Comparison of ENCODE assay signal across 9 mouse cellular contexts in genomic region chr2:172976661-172977238, GRCm38 (mm10). TPM values are rescaled to one million over a fixed set of nuclear protein-coding genes. Genes with fewer than 3 reads are reported as not detected.
DNase-seq lines count a peak whose midpoint lies in the region; ATAC-seq and TF ChIP-seq lines count a peak whose summit lies in the region.
"Had no signal": no experiment of that assay in that cellular context is flagged by ENCODE, and none has a peak within 500 bp of the region (broad histone marks: within the 10 kb centered on the region; RNA-seq: fewer than 3 reads in every experiment).

No protein-coding gene starts in this region.

- no peak for TF ChIP-seq CTCF in intestine, postnatal 0 days (IDR thresholded peaks at IDR 0.05; ENCODE audit: low read depth)
- TF ChIP-seq CTCF in small intestine, adult 2 months (IDR thresholded peaks at IDR 0.05; ENCODE audit: extremely low read depth, insufficient read length, insufficient replicate concordance, low read depth, low read length) = no peak

- H3K4me2 ChIP-seq in hindbrain, embryonic 11.5 days (replicated peaks; ENCODE audit: low read depth, low read length) = no peak overlapping the region
- peak overlapping the region; percentile 18; the same call in 1 of the 2 replicates for H3K4me2 ChIP-seq in intestine, postnatal 0 days (replicated peaks; ENCODE audit: low read depth)

- peaks cover 19% of the 10 kb centered on the region for H3K27me3 ChIP-seq in hindbrain, embryonic 10.5 days (ENCODE audit: insufficient read depth, poor library complexity, severe bottlenecking)
- H3K27me3 ChIP-seq in hindbrain, embryonic 11.5 days (ENCODE audit: control insufficient read depth, insufficient read depth, low read length) = no peaks in the 10 kb centered on the region
- H3K27me3 ChIP-seq in intestine, postnatal 0 days (replicated peaks; ENCODE audit: control insufficient read depth, insufficient read depth, low read length) = no peaks in the 10 kb centered on the region
- H3K27me3 ChIP-seq in small intestine, adult 2 months (ENCODE audit: control insufficient read depth, insufficient read depth, low read length) = no peaks in the 10 kb centered on the region

- no peaks in the 10 kb centered on the region for H3K36me3 ChIP-seq in hindbrain, embryonic 10.5 days
- no peaks in the 10 kb centered on the region for H3K36me3 ChIP-seq in hindbrain, embryonic 11.5 days (ENCODE audit: control insufficient read depth, insufficient read depth, low read length)
- H3K36me3 ChIP-seq in intestine, postnatal 0 days (ENCODE audit: control insufficient read depth, insufficient read depth) = no peaks in the 10 kb centered on the region
- H3K36me3 ChIP-seq in small intestine, adult 2 months (ENCODE audit: control insufficient read depth, insufficient read depth, low read length) = no peaks in the 10 kb centered on the region

- no peak for DNase-seq in hindbrain, embryonic 10.5 days (ENCODE audit: low spot score)
- DNase-seq in hindbrain, embryonic 11.5 days (ENCODE audit: low spot score) = no peak
- peak; percentile 48 for DNase-seq in T-cell, adult 2 months (ENCODE audit: low spot score)
- no peak for DNase-seq in urinary bladder, postnatal 25 days (ENCODE audit: low spot score)
- DNase-seq in MN1 (ENCODE audit: low spot score) = no peak
- DNase-seq in kidney, postnatal 10 days = no peak

- H3K9ac ChIP-seq in hindbrain, embryonic 11.5 days (ENCODE audit: low read depth, low read length) = no peak overlapping the region
- H3K9ac ChIP-seq in intestine, postnatal 0 days (ENCODE audit: low read depth, low read length) = no peak overlapping the region

- peaks cover 8% of the 10 kb centered on the region for H3K9me3 ChIP-seq in hindbrain, embryonic 10.5 days
- no peaks in the 10 kb centered on the region for H3K9me3 ChIP-seq in hindbrain, embryonic 11.5 days (ENCODE audit: control insufficient read depth, low read length)
- H3K9me3 ChIP-seq in intestine, postnatal 0 days (ENCODE audit: control insufficient read depth) = no peaks in the 10 kb centered on the region

- WGBS in hindbrain, embryonic 10.5 days = 27% methylated on average over 7 of the region's 7 CpGs
- WGBS in hindbrain, embryonic 11.5 days = 24% methylated on average over 7 of the region's 7 CpGs
- 39% methylated on average over 7 of the region's 7 CpGs for WGBS in intestine, postnatal 0 days
- WGBS in small intestine, adult 2 months = 41% methylated on average over 7 of the region's 7 CpGs

- peak overlapping the region; percentile 23; the same call in 1 of the 2 replicates for H3K4me3 ChIP-seq in hindbrain, embryonic 10.5 days
- H3K4me3 ChIP-seq in hindbrain, embryonic 11.5 days (ENCODE audit: low read depth, low read length) = no peak overlapping the region
- no peak overlapping the region for H3K4me3 ChIP-seq in intestine, postnatal 0 days (ENCODE audit: low read depth, low read length)
- H3K4me3 ChIP-seq in small intestine, adult 2 months (ENCODE audit: low read depth, low read length) = no peak overlapping the region

- TF ChIP-seq POLR2A in small intestine, adult 2 months (IDR thresholded peaks at IDR 0.05; ENCODE audit: low read depth, low read length) = no peak

- H3K4me1 ChIP-seq in hindbrain, embryonic 10.5 days (replicated peaks) = peaks cover 41% of the 10 kb centered on the region
- H3K4me1 ChIP-seq in hindbrain, embryonic 11.5 days (replicated peaks; ENCODE audit: control insufficient read depth, insufficient read depth, low read length) = peaks cover 2% of the 10 kb centered on the region; the same call in 1 of the 2 replicates
- no peaks in the 10 kb centered on the region for H3K4me1 ChIP-seq in intestine, postnatal 0 days (replicated peaks; ENCODE audit: control insufficient read depth, insufficient read depth, low read length)
- peaks cover 5% of the 10 kb centered on the region; the same call in 1 of the 2 replicates for H3K4me1 ChIP-seq in small intestine, adult 2 months (ENCODE audit: control insufficient read depth, insufficient read depth, insufficient read length, low read length)

- peak overlapping the region; percentile 81; the same call in 1 of the 2 replicates for H3K27ac ChIP-seq in hindbrain, embryonic 10.5 days
- no peak overlapping the region for H3K27ac ChIP-seq in hindbrain, embryonic 11.5 days (ENCODE audit: low read depth, low read length)
- H3K27ac ChIP-seq in intestine, postnatal 0 days (ENCODE audit: low read depth, low read length) = no peak overlapping the region
- H3K27ac ChIP-seq in small intestine, adult 2 months (ENCODE audit: insufficient read depth, low read depth, low read length) = 0 out of 2 replicates have a peak overlapping the region, but pooled peaks have one; percentile 5

- no peak for ATAC-seq in hindbrain, embryonic 11.5 days (ENCODE audit: low FRiP score)
- no peak for ATAC-seq in intestine, postnatal 0 days

RNA-seq across cellular contexts. Expression of gene Spo11, which starts 0.8 kb away (rescaled TPM):
- polyA plus RNA-seq in hindbrain, embryonic 10.5 days (2016; fragmentation: Nextera tagmentation; extraction: Ambion mirVana) = 0.47 and 0.49 TPM in 2 replicates
- polyA plus RNA-seq in hindbrain, embryonic 11.5 days (2014; fragmentation: Nextera tagmentation; extraction: Ambion mirVana) = 0.71 and 0.74 TPM in 2 replicates
- 0.04 TPM in 1 of 2 replicates, not detected in the other for polyA plus RNA-seq in intestine, postnatal 0 days (2015; fragmentation: Nextera tagmentation; extraction: Ambion mirVana)
- polyA plus RNA-seq in small intestine, adult 2 months (2012; rRNA removed) = 0.05 and 0.25 TPM in 2 replicates
- polyA plus RNA-seq: intestine, embryonic 14.5 days had no signal

RNA-seq across cellular contexts. Expression of gene Rae1, which starts 23.2 kb away (rescaled TPM):
- 158 and 162 TPM in 2 replicates for polyA plus RNA-seq in hindbrain, embryonic 10.5 days (2016; fragmentation: Nextera tagmentation; extraction: Ambion mirVana)
- polyA plus RNA-seq in hindbrain, embryonic 11.5 days (2014; fragmentation: Nextera tagmentation; extraction: Ambion mirVana) = 134 TPM in 2 replicates
- 62.8 and 63.5 TPM in 2 replicates for polyA plus RNA-seq in intestine, postnatal 0 days (2015; fragmentation: Nextera tagmentation; extraction: Ambion mirVana)
- 20.5 and 33.1 TPM in 2 replicates for polyA plus RNA-seq in small intestine, adult 2 months (2012; rRNA removed)

RNA-seq across cellular contexts. Expression of gene Bmp7, which starts 36.6 kb away (rescaled TPM):
- 12.9 and 14.8 TPM in 2 replicates for polyA plus RNA-seq in hindbrain, embryonic 10.5 days (2016; fragmentation: Nextera tagmentation; extraction: Ambion mirVana)
- 16.6 and 17.9 TPM in 2 replicates for polyA plus RNA-seq in hindbrain, embryonic 11.5 days (2014; fragmentation: Nextera tagmentation; extraction: Ambion mirVana)
- polyA plus RNA-seq in intestine, postnatal 0 days (2015; fragmentation: Nextera tagmentation; extraction: Ambion mirVana) = 37.6 and 41.1 TPM in 2 replicates
- polyA plus RNA-seq in small intestine, adult 2 months (2012; rRNA removed) = 15.3 and 23.5 TPM in 2 replicates

RNA-seq across cellular contexts. Expression of gene Rbm38, which starts 43.5 kb away (rescaled TPM):
- polyA plus RNA-seq in hindbrain, embryonic 10.5 days (2016; fragmentation: Nextera tagmentation; extraction: Ambion mirVana) = 92.3 and 95.9 TPM in 2 replicates
- 57.0 and 63.3 TPM in 2 replicates for polyA plus RNA-seq in hindbrain, embryonic 11.5 days (2014; fragmentation: Nextera tagmentation; extraction: Ambion mirVana)
- polyA plus RNA-seq in intestine, postnatal 0 days (2015; fragmentation: Nextera tagmentation; extraction: Ambion mirVana) = 39.0 and 39.8 TPM in 2 replicates
- polyA plus RNA-seq in small intestine, adult 2 months (2012; rRNA removed) = 87.9 and 148 TPM in 2 replicates

Comparison
In these comparisons a context has a peak if more than half of its experiments do, and no peak if none do; other contexts are left out.
1. H3K27ac ChIP-seq: peak in hindbrain, embryonic 10.5 days (single experiment) and small intestine, adult 2 months (single experiment); none in hindbrain, embryonic 11.5 days (single experiment) and intestine, postnatal 0 days (single experiment).